Mouse (Mus musculus) WW6 (cell line): ENCODE measurements around the gene Npm1.

Experiments used
- DNase-seq: peaks from one replicate; pipeline ENCODE4 v3.0.0-alpha.2; 2013; ENCODE audit warnings: low read depth, low spot score

Gene Npm1

DNA sequence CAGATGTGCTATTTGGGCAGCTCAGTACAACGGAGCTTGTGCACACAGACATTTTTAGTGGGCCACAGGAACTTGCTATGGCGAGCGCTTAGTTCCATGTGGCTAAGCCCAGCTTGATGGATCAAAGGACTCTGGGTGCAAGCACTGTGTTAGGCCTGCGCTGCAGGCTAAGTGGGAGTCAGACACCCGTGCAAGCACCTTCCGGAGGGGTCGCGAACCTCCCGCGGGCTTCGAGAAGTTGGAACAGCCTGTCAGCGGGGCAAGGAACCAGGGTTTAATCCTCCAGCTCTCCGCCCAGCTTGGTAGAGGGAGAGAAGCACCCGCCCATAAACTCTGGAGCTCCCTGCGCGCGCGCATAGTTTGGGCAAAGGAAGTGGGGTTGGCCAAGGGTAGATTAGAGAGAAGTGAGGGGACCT is 17.7 kb upstream of the Npm1 start:
- DNase-seq = no peak

DNA sequence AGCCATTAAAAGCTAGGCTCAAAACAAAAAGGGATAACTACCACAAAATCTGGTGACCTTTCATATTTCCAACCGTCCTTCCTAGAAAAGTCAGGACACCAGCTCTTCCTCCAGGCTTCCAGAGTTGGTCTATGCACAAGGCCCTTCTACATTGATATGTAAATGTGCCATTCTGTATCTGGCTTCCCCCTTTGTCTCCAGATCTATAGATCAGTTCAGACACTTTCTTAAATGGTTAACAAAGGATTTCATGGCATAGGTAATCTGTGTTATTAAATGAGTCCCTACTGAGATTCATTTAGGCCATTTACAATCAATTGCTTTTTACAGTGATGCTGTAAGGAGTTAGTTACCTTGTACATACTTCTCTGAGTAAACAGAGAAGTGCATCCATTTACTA is 16.8 kb upstream of the Npm1 start:
- DNase-seq = no peak

DNA sequence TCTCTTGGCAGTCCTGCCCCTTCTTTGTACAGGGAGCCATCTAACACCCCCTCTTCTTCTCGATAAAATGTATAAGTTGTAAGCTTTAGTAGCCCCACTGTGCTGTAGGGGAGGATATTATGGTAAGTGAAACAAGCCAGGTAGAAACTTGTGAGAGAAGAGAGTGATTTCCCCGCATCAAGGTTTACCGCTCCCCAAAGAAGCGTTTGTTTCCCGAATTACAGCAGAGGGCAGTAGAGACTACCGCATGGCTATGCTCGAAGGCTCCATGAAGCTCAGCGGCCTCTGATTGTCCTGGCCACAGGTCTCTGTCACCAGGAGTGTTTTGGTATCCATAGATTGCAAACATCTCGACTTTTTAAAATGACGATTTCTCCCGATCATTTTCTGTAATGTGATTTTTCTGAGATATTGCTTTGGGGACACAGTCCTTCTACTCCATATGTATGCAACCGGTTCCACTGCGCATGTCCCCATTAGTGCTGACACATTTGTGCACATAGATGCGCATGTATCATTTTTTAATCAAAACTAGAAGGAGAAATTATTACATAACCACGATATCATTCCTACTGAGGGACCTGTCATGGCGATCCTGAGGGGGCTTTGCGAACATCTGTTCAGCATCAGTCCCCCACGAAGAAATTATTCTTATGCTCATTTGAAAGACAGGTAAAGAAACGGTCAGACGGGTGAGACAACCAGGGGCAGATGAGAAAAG is 13.7 kb upstream of the Npm1 start:
- DNase-seq = no peak

DNA sequence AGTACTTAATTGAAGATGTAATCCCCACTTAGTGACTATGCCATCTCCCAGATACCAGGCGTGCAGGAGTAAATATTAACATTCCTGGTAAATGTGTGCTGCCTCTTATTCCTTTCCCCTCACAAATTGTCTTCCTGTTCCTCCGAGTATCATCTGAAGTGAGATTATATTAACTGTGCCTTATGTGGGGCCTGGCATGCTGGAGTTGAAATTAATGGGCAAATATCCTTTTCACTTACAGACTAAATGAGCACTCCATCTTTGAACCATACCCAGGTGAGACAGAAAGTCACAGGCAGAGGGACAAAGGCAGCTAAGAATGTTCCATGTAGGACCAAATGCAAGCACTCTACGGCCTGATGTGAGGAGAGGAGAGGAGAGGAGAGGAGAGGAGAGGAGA is 12.8 kb upstream of the Npm1 start:
- no peak for DNase-seq

DNA sequence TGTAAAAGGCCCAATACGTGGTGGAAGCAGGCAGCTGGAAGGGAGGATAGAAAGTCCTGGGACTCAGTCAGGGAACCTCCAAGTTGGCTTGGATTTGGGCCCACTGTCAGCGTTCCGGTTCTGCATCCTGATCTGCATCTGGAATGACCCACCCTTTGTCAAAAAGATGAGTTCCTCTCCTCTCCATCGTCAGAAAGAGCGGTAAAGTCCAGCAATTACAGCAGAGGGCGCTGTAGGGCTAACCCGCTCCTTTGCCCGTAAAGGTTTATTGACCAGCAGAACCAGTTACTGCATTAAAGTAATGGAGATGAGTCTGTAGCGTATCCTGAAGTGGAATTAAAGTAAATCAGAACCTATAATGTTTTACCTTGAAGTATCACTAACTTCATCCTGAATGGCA is 7.5 kb upstream of the Npm1 start:
- no peak for DNase-seq

DNA sequence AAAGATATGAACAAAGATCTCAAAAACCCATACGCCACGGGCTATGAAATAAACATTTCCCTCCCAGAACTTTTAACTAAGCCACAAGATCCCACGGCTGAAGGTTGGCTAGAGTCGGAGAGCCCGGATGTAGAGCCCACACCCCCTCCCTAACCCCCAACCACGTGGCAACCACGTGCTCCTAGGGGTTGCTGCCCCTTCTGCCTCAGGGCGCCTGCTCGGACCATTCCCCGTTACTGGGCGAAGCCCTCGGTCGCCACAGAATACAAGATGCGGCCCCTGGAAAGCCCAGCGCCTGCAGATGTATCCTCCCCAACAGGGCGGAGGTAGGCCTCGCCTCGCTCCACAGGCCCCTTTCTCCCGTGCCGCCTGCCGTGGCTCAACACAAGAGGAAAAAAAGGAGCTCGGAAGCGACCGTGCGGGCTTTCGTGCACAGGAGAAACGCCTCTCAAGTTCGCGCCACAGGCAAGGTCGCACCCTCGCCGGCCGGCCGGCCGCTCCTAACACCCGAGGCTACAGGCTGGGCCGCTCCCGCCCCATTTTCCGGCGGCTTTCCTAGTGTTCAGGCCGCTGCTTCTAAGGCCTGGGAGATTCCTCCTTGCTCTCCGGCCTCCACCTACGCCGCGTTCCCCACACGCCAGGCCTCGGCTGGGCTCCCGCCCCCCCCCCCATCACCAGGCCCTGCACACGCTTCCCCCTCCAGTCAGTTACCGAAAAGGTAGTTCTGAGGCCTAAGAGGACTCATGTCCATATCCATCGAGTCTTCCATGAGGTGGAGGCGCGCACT is 602 bp downstream of the Npm1 start:
- DNase-seq = no peak

DNA sequence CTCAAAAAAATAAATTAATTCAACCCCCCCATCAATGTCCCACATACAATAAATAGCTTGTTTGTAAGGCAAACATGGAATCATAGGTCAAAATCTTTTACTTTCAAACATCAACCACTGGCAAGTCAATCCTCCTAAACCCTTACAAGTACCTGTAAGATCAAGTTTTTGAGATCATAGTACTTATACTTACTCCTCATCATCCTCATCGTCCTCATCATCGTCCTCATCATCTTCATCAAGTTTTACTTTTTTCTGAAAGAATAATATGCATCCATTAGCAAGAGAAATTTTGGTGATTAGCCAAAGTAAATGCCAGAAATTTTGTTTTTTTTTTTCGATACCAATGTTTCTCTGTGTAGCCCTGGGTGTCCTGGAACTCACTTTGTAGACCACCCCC is 3.3 kb downstream of the Npm1 start:
- no peak for DNase-seq

DNA sequence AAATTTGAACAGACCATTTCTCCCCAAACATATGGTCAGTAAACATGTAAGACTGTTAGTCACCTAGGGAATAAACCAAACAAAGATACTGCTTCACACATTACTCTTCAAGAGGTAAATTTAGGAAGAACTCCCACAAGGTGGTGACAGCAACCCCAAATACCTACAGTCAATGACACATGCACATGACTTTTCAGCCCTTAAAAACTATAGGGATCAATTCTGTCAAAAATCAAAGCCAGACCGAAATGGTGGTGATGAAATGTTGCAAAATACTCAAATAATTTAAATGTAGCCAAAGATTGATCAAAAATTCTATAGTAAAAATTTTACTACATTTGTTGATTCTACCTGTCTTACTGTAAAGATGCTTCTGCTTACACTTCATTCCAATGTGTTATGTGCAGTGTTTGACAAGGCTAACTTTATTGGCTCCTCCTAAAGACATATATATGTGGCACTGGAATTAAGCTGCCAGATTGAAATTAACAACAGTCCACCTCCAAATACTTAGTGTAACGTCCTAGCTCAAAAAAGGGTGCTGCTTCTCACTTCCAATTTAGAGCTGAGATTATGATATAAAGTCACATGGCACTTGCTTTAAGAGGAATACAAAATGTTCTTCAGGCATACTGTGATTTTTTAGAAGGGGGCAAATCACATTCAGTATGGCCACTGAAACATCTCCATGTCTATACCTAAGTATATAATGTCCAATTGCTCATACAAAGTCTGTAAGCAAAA is 5.4 kb downstream of the Npm1 start:
- no peak for DNase-seq

DNA sequence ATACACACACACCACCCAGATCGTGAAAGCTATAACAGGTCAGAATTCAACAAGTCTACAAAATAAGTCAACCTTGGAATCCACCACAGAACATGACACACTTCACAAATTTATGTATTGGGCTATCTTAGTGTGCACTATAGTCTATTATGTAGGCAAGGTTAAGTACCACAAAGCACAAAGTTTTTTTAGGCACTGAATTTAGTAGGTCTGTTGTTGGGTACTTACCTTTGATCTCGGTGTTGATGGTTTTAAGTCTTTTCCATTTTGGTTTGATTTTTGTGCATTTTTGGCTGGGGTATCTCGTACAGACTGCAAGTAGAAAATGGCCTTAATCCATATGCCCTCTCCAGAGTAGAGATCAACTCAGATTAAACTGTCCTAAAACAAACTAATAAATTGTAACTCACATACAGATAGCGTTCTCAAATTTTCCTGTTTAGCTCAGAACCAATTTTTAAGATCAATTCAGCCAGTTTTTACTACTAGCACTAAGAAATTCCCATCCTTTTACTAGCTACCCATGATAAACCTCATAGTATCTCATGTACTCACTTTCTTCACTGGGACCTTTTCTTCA is 6.5 kb downstream of the Npm1 start:
- no peak for DNase-seq

DNA sequence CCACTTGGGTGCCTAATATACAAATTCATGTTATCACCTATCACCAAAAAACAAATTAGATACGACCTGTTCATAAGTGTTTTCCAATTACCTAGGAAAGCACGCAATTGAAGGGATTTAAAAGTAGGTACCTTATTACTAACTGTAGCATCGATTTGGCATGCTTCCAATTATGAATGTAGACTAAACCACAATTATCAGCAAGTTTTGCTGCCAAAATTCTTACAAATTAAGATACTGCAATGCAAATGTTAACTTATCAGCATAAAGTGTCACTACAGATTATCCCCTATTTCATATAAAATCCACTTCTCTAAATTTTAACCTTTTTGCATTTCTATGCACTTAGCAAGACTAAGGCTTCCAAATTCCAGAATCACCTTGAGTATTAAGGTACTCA is 8.5 kb downstream of the Npm1 start:
- DNase-seq = no peak

DNA sequence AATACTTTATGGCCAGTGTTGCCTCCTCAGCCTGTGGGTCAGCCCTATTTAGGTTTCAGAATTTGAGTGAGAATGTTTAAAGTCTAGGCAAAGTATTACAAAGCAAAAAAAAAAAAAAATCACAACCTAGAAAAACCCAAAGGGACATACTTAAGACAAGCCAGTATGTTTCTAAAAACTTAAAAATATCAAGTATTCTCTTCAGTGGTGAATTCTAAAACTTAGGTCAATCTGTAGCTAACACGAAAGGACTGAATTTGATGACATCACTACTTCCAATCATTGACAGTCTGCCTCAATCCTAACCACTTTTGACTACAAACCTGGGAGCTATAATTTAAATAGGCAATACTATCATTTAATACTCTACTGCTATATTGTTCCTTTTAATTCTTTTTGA is 10.0 kb downstream of the Npm1 start:
- DNase-seq = no peak

DNA sequence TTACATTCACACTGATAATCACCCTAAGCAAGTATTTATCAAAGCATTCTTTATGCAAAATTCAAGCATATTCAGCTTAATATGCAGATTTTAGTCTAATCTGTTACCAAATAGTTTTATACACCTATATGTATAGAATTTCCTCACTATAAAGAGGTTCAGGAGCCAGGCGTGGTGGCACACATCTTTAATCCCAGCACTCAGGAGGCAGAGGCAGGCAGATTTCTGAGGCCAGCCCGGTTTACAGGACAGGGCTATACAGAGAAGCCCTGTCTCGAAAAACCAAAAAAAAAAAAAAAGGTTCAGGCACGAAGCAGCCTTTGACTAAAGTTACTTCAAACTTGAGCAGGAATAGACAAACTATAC is 11.2 kb downstream of the Npm1 start:
- no peak for DNase-seq

DNA sequence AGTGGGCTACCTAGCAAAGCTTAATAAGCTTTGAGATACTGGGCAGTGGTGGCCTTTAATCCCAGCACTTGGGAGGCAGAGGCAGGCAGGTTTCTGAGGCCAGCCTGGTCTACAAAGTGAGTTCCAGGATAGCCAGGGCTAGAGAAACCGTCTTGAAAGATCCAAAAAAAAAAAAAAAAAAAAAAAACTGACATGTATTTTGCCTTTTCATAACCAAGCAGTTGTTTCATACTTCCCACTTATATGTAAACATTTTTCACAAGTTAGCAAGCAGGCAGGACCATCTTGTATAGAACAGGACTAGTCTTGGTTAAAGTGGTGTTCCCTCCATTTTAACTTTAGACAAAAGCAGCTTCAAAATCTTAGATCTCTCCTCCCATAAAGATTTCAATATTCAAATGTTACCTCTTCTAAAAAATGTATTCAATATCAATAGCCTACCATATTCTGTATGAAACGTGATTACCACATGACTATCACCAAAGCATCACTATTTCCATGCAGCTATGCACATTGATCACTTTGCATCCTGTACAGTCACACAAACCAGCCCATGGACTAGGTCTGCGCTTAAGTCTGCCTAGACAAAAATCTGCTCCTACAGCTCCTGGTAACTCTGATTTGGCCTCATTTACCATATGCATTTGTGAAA is 11.8 kb downstream of the Npm1 start:
- DNase-seq = no peak

DNA sequence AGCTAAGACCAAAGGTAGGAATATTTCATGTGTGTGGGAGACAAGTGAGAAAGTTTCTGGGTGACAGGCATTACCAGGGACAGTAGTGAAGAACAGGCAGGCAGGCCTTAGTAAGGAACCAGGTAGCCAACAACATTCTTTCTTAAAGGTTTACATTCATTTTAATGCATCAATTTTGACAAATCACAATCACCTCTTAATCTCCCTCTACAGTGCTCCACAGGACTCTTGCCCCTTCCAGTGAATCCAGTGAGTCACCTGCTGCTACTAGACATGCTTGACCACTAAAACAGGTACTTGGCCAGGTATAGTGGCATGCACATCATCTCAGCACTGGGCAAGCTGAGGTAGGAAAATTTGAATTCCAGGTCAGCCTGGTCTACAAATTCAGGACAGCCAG is 12.6 kb downstream of the Npm1 start:
- DNase-seq = no peak

DNA sequence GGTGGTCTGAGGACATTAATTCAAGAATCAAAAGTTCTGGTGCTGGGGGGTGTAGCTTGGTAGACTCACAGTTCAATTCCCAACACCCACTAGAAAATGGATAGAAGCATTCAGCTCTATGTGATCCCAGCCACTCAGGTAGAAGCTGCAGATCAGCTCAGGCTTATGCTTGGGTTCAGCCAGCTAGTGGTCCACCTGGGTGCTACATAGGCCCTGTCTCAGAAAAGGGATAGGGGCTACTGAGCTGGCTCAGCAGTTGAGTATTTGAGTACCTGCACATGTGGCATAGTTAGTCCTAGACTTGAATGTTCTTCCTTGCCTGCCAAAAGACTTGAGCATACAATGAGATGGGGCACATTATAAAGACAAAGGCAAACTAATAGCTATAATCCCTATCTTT is 13.6 kb downstream of the Npm1 start:
- no peak for DNase-seq

DNA sequence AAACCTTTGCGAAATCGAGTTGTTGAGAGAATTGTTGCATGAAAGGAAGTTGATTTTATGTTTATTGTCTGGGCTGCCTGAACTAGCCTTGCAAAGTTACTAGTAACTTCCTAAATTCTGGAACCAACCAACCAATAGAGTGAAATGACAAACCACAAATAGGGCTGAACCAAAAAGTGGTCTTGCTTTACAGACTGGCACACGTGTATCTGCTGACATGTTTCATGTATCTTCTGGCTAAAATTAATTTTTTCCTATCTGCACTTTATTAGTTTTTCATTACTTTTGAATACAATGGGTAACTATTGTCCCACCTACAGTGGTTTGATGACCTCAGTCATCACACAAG is 13.9 kb downstream of the Npm1 start:
- DNase-seq = no peak

DNA sequence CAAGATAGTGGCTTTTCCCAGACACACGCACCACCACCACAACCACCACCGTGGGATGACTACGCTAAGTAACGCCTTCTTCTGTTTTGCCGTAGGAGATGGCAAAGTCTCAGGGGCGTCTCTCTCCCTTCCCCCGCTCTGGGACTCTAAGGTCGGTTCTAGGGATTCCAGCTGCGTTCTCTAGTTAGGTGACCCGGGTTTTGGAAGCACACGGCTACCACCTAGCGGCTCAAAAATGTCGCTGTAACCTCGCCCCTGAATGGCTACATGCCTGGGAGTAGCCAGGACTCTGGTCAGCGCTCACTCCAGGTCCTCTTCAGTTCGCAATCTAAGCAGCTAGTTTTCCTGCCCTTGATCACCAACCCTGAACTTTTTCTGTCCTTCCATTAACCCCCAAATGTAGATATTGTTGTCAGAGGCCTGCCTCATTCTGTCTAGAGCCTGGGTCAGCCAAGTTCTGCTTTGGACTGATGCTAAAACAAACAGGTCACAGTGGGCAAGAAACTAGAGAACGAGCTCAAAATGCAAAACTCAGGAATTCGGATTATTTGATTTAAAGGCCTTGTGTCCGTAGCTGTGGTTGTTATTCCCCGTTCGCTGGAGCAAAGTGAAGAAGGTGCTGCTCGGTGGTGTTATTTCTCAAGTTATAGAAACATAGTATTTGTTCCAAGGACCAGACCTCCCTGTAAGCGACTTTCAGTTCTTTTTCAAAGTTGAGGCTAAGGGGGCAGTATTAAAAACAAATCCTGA is 14.5 kb downstream of the Npm1 start:
- DNase-seq = peak; percentile 90

DNA sequence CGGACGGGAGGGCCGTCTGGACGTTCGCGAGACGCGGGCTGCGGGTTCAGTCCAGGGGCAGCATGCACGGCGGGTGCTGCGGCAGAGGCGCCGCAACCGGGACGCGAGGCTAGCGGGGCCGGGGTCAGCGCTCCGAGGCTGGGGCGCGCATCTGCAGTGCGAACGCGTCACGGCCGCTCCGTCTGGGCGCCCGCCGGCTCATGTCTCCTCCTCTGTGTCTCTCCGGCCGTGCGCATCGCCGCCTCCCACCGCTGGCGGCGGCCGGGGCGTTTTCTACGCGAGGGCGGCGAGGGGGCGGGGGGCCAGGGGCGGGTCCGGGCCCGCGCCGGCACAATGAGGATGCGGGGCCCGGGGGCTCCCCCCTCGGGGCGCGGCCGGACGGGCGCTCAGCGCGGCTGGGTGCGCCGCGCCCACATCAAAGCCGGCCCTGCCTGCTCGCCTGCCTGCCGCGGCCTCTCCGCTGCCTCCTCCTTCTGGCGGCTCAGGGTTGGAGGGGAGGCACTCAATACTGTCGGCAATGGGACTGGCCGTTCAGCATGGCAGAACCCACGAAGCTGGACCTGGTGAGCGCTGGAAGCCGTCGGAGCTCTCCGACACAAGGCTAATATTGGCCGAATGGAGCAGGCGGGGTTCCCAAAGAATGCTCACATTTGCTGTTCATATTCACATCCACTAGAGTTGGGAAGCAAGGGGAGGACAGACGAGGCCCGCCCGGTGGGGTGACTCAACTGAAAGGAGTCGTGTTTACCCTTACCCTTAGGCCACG is 15.3 kb downstream of the Npm1 start:
- DNase-seq = no peak

DNA sequence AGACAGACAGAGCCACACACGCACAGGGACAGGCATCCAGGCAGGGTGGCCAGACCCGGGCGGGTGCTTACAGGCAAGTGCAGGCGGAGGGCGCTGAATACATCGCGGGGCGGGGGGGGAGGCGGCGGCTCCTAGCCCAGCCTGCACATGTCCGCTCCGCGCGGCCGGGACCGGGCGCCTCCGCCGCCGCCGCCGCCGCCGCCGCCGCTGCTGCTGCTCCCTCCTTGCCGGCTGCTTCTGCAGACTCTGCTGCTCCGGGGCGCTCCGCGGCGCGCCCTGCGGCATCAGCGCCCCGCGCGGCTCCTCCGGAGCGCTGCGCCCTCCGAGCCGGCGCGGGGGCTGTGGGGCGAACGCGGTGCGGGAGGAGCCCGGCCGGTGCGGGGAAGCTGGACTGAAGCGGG is 15.8 kb downstream of the Npm1 start, which contains the start of gene Fgf18:
Gene Fgf18 (minus strand): TSS at position 230 of the 401 bp plus-strand sequence.
- no peak for DNase-seq

DNA sequence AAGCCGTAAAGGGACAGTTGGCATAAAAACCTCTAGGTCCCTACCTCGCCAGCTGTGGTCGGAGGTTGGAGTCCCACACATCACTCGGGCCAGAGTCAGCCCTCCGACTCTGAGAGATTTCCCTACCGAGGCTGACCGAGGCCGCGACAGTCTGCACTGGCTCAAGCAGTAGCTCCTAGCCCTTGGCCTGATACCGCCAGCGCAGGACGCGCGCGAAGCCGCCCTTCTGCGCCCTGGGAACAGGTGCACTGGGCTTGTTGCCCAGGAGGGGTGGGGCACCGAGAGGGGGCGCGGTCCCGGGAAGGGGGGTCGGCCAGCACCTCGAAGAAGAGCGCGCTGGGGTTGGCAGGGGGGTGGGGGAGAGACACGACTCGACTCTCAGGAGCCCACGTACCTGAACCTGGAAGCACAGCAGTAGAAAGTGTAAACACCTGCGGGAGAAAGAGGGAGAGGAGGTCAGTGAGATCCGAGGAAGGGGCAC is 16.3 kb downstream of the Npm1 start:
- DNase-seq = no peak
